Mouse (Mus musculus): ENCODE results near the gene Blzf1. TPM values are rescaled to one million over a fixed set of nuclear protein-coding genes. Genes with fewer than 3 reads are reported as not detected.

The Blzf1 gene
- polyA plus RNA-seq, 1 experiment = 7.4 TPM

DNA sequence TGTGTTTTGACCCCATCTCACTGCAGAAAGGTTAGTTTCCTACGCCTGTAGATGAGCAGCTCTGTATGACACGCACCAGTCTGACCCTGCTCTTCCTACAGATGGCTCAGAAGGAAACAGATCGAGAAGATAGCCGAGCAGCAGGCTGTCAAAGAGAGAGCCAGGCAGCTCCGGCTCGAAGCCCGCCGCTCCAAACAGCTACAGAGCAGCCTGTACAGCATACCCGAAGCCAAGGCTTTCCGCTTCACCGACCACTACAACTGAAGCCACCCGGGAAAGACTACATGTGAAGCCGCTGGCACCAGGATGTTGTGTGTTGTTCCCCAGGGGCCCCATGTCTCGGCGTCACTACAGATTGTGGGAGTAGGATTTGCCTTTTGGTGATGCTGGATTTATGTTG is 19.9 kb downstream of the Blzf1 start:
- Histone ChIP-seq H3K4me1 (ENCODE audit: control insufficient read depth, insufficient read depth, low read length) (no peaks in the 10 kb centered on the region), H3K4me3 (replicated peaks; ENCODE audit: control insufficient read depth, low read depth, low read length) (no peak overlapping the region), H3K27ac (ENCODE audit: control insufficient read depth, insufficient read depth, low read depth, low read length, poor library complexity) (no peak overlapping the region)
- no peak for TF ChIP-seq POLR2A (IDR thresholded peaks at IDR 0.05; ENCODE audit: borderline replicate concordance, control insufficient read depth, low read depth, low read length)
- TF ChIP-seq CTCF (IDR thresholded peaks at IDR 0.05; ENCODE audit: control insufficient read depth, insufficient read depth, low read length) = no peak
- WGBS = 84% methylated on average over 15 of the region's 15 CpGs

DNA sequence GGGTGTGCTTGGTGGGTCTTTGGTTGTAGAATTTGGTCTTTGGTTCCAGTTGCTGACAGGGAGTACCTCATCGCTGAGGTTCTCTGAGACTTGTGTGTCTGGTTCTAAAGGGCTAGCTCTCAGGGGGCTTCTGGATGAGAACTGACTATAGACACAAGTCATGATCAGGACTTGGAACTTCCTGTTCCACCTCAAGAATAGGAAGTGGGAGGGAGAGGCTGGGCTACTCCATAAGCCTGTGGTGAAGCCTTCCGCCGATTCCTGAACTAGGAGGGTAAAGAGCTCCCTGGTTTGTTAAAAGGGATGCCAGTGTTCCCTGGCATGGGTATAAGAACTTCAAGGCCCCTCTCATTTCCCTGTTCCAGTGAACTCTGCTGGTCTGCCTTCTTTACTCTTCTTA is 23.3 kb downstream of the Blzf1 start:
- TF ChIP-seq POLR2A (IDR thresholded peaks at IDR 0.05; ENCODE audit: borderline replicate concordance, control insufficient read depth, low read depth, low read length) (no peak), CTCF (IDR thresholded peaks at IDR 0.05; ENCODE audit: control insufficient read depth, insufficient read depth, low read length) (no peak)
- H3K27ac ChIP-seq (ENCODE audit: control insufficient read depth, insufficient read depth, low read depth, low read length, poor library complexity) = no peak overlapping the region
- H3K4me3 ChIP-seq (replicated peaks; ENCODE audit: control insufficient read depth, low read depth, low read length) = no peak overlapping the region
- 70% methylated on average over 3 of the region's 3 CpGs for WGBS
- H3K4me1 ChIP-seq (ENCODE audit: control insufficient read depth, insufficient read depth, low read length) = no peaks in the 10 kb centered on the region

DNA sequence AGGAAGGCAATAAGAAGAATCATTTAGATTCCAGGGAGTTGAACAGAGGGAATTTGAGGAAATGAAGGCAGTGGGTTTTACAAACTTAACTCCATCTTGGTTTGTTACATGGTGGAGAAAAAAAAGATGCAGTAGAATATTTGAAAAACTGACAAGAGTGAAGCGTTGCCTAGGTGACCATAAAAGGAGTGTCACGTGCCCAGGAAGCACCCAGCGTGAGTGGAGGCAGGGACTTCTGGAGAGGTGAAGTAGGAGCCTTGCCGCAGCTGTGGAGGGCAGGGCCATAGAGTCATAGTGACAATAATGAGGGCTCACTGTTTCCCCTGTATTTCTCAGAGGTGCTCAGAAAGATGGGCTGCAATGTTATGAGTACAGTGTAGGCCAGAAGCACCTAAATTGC is 28.0 kb downstream of the Blzf1 start:
- Histone ChIP-seq H3K27ac (ENCODE audit: control insufficient read depth, insufficient read depth, low read depth, low read length, poor library complexity) (no peak overlapping the region), H3K4me3 (replicated peaks; ENCODE audit: control insufficient read depth, low read depth, low read length) (no peak overlapping the region), H3K4me1 (ENCODE audit: control insufficient read depth, insufficient read depth, low read length) (no peaks in the 10 kb centered on the region; the same call in 1 of the 2 replicates)
- 78% methylated on average over 4 of the region's 4 CpGs for WGBS
- TF ChIP-seq POLR2A (IDR thresholded peaks at IDR 0.05; ENCODE audit: borderline replicate concordance, control insufficient read depth, low read depth, low read length) = no peak
- no peak for TF ChIP-seq CTCF (IDR thresholded peaks at IDR 0.05; ENCODE audit: control insufficient read depth, insufficient read depth, low read length)

DNA sequence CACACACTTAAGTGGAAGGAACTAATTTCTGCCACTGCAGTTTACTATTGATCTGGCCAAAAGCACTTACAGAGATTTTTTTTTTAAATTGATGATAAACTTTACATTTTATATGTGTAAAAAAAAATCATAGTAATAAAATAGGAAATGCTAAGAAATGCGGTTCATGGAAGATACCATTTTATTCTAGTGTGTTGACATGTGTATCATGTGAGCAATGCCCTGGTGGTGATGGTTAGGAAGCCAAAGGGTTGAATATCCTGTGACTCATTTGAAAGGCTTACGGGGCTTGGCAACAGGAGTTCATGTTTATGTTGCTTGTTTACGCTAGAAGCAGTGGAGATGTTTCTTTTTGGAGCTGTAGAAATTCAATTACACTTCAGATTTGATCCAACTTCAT is 30.7 kb downstream of the Blzf1 start:
- no peak overlapping the region for H3K4me3 ChIP-seq (replicated peaks; ENCODE audit: control insufficient read depth, low read depth, low read length)
- 81% methylated on average over 3 of the region's 3 CpGs for WGBS
- TF ChIP-seq POLR2A (IDR thresholded peaks at IDR 0.05; ENCODE audit: borderline replicate concordance, control insufficient read depth, low read depth, low read length) (no peak), CTCF (IDR thresholded peaks at IDR 0.05; ENCODE audit: control insufficient read depth, insufficient read depth, low read length) (no peak)
- no peaks in the 10 kb centered on the region; the same call in 1 of the 2 replicates for H3K4me1 ChIP-seq (ENCODE audit: control insufficient read depth, insufficient read depth, low read length)
- H3K27ac ChIP-seq (ENCODE audit: control insufficient read depth, insufficient read depth, low read depth, low read length, poor library complexity) = no peak overlapping the region

DNA sequence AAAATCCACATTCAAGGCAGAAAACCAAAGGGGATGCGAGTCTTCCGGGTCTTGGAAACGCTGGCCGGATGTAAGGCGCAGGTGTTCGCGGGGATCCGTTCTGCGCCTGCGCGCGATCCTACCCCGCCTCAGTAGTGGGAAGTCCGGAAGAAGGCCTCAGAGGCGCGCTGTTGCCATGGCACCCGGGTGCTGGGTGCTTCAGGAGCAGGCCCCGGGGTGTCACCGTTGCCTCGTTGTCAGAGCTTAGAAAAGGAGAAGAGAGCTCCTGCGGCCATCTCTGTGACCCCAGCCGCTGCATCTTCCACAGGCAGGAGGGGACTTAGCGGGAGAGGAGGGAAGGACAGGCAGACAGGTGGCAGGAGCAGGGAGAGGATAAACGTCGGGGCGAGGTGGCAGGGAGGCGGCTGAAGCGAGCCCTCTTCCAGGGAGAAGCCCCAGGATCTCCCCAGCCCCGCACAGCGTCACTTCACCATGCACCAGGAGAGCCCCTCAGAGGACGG is 31.8 kb downstream of the Blzf1 start, which contains the start of gene Ccdc181:
TSS of gene Ccdc181 (plus strand) at position 131 of the 500 bp plus-strand sequence.
- peak within 1 kb of the TSS; percentile 89 for H3K4me3 ChIP-seq (replicated peaks; ENCODE audit: control insufficient read depth, low read depth, low read length)
- H3K4me1 ChIP-seq (ENCODE audit: control insufficient read depth, insufficient read depth, low read length) = no peaks in the 10 kb centered on the region; the same call in 1 of the 2 replicates
- under 1% methylated on average over 31 of the region's 31 CpGs for WGBS
- H3K27ac ChIP-seq (ENCODE audit: control insufficient read depth, insufficient read depth, low read depth, low read length, poor library complexity) = peak within 1 kb of the TSS; percentile 32
- TF ChIP-seq CTCF (IDR thresholded peaks at IDR 0.05; ENCODE audit: control insufficient read depth, insufficient read depth, low read length) = no peak
- TF ChIP-seq POLR2A (IDR thresholded peaks at IDR 0.05; ENCODE audit: borderline replicate concordance, control insufficient read depth, low read depth, low read length) = no peak

DNA sequence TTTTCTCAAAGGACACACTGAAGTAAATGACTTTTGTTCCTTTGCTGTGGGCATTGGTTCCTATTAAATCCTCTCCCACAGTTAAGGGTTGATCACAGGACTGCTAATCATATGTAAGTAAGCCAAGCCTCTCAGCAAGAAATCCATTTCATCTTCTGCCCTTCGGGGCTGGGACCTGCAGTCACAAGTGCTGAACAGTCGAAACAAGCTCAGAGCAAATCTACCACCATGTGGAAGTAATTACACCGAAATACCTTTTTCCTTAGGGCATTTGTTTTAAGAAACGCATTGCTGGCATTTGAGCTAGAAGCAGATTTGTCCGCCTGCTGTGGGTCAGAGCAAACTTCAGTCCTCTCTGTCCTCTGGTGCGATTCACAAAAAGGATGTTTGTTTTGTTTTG is 33.6 kb downstream of the Blzf1 start:
- H3K27ac ChIP-seq (ENCODE audit: control insufficient read depth, insufficient read depth, low read depth, low read length, poor library complexity) = no peak overlapping the region
- H3K4me3 ChIP-seq (replicated peaks; ENCODE audit: control insufficient read depth, low read depth, low read length) = no peak overlapping the region
- WGBS = 89% methylated on average over 6 of the region's 6 CpGs
- TF ChIP-seq CTCF (IDR thresholded peaks at IDR 0.05; ENCODE audit: control insufficient read depth, insufficient read depth, low read length) (no peak), POLR2A (IDR thresholded peaks at IDR 0.05; ENCODE audit: borderline replicate concordance, control insufficient read depth, low read depth, low read length) (no peak)
- no peaks in the 10 kb centered on the region; the same call in 1 of the 2 replicates for H3K4me1 ChIP-seq (ENCODE audit: control insufficient read depth, insufficient read depth, low read length)

DNA sequence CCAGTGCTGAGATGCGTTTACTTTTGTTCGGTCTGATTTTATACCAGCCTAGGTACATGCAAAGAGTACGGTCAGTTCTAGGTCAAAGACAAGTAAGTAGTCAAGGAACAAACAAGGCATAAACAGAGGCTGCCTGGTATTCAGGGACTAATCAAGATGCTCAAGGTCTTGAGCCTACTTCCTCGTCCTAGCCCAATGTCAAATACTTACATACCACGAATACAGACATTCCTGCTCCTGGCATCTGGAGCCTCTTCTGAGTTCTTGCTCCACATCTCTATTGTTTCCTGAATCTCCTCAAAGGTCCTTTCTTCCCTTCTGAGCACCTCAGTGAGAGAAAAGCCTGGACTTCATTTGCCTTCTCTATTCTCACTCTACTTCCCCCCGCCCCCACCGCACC is 36.3 kb downstream of the Blzf1 start:
- Histone ChIP-seq H3K4me3 (replicated peaks; ENCODE audit: control insufficient read depth, low read depth, low read length) (no peak overlapping the region), H3K4me1 (ENCODE audit: control insufficient read depth, insufficient read depth, low read length) (no peaks in the 10 kb centered on the region), H3K27ac (ENCODE audit: control insufficient read depth, insufficient read depth, low read depth, low read length, poor library complexity) (no peak overlapping the region)
- no peak for TF ChIP-seq CTCF (IDR thresholded peaks at IDR 0.05; ENCODE audit: control insufficient read depth, insufficient read depth, low read length)
- TF ChIP-seq POLR2A (IDR thresholded peaks at IDR 0.05; ENCODE audit: borderline replicate concordance, control insufficient read depth, low read depth, low read length) = no peak
- 92% methylated on average over 7 of the region's 7 CpGs for WGBS

DNA sequence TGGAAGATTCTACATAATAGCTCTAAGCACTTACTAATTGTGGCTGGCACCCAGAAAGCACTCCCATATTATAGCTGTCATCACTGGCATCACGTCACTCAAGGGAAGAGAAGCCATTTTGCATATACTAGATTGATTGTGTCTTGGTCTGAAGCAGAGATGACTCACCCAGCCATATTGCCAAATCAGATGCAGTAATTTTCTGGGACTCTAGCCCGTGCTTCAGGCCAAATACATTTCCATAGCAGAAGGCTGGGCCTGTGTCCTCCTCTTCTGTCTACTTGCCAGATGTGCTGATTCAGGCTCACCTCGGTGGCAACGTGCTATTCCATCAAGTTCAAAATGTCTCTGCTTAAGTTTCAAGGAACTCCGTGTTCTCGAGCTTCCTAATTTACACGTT is 45.7 kb downstream of the Blzf1 start:
- no peak for TF ChIP-seq POLR2A (IDR thresholded peaks at IDR 0.05; ENCODE audit: borderline replicate concordance, control insufficient read depth, low read depth, low read length)
- H3K4me3 ChIP-seq (replicated peaks; ENCODE audit: control insufficient read depth, low read depth, low read length) = no peak overlapping the region
- H3K27ac ChIP-seq (ENCODE audit: control insufficient read depth, insufficient read depth, low read depth, low read length, poor library complexity) = no peak overlapping the region
- 83% methylated on average over 7 of the region's 7 CpGs for WGBS
- no peaks in the 10 kb centered on the region for H3K4me1 ChIP-seq (ENCODE audit: control insufficient read depth, insufficient read depth, low read length)

All from bone marrow, adult 2 months (tissue).